Mouse (Mus musculus) ovary, adult 2 months (tissue): ENCODE results near the gene Ttll10. TPM values are rescaled to one million over a fixed set of nuclear protein-coding genes. Genes with fewer than 3 reads are reported as not detected.

ENCODE experiments used
- polyA plus RNA-seq: library from polyadenylated mRNA; depleted of rRNA; stranded (reverse); fragments of >200 nt; gene quantifications from 2 replicates; pipeline ENCODE4 v1.2.3, GENCODE M21; 2012; rRNA removed

Ttll10 gene
- polyA plus RNA-seq: 12.9 and 21.0 TPM in 2 replicates

DNA sequence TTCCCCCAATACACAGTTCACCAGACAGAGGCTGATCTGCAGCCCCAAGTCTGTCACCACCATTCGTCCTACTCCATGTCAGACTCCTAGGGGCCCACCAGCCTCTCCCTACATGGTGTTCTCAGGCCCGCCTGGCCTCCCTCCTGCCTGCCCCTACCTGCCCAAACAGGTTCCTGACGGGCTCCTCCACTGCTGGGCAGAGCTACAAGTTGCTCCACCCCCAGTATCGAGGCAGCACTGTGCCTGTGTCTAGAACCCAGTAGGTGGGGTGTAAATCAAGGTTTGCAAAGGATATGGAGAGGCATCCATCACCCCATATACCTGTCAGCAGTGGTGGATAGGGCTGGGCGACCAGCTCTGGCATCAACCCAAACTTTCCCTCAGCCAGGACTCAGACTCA is at the start of gene Ttll10:
TSS of gene Ttll10 (minus strand) at position 154 of the 400 bp plus-strand sequence.

GRCm38 (mm10) chr4:156026013-156026412 is 33.2 kb downstream of the Ttll10 start, which contains the start of gene Tnfrsf18:
TSS of gene Tnfrsf18 (plus strand) at chr4:156026164.

DNA sequence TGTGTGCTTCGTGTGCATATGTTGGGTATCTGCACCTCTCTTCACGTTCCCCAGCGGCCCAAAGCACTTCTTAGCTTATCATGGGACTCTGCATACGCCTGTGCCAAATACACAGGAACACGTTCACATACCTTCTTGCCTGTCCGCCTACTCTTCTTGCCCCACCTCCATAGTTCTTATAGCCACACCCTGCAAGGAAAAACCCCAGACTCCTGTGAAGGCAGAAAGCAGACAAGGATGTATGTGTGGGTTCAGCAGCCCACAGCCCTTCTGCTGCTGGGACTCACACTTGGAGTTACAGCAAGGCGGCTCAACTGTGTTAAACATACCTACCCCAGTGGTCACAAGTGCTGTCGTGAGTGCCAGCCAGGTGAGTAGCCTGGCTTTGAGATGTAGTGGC is 45.6 kb downstream of the Ttll10 start, which contains the start of gene Tnfrsf4:
TSS of gene Tnfrsf4 (plus strand) at position 207 of the 400 bp plus-strand sequence.

GRCm38 (mm10) chr4:155992241-155992905 is 66.8 kb downstream of the Ttll10 start, which contains the start of the genes B3galt6 and Sdf4:
TSS of gene B3galt6 (minus strand) at chr4:155992649.
TSS of gene Sdf4 (plus strand) at chr4:155992872.

Other genes starting within 250 kb of the Ttll10 start
- gene Ccnl2, start 246.9 kb downstream of the Ttll10 start, polyA plus RNA-seq: 79.1 and 80.1 TPM in 2 replicates
- gene Aurkaip1, start 228.1 kb downstream of the Ttll10 start, polyA plus RNA-seq: 206 and 229 TPM in 2 replicates
- gene Mxra8, start 219.7 kb downstream of the Ttll10 start, polyA plus RNA-seq: 550 and 561 TPM in 2 replicates
- gene Dvl1, start 212.0 kb downstream of the Ttll10 start, polyA plus RNA-seq: 237 and 243 TPM in 2 replicates
- 1.3 and 1.4 TPM in 2 replicates for gene Tas1r3, start 196.1 kb downstream of the Ttll10 start, polyA plus RNA-seq
- gene Cptp, start 190.0 kb downstream of the Ttll10 start, polyA plus RNA-seq: 43.1 and 47.1 TPM in 2 replicates
- 49.6 and 63.3 TPM in 2 replicates for gene Ints11, start 189.9 kb downstream of the Ttll10 start, polyA plus RNA-seq
- gene Pusl1, start 167.6 kb downstream of the Ttll10 start, polyA plus RNA-seq: 142 and 148 TPM in 2 replicates
- 47.6 and 51.6 TPM in 2 replicates for gene Acap3, start 167.6 kb downstream of the Ttll10 start, polyA plus RNA-seq
- 132 and 145 TPM in 2 replicates for gene Ube2j2, start 115.6 kb downstream of the Ttll10 start, polyA plus RNA-seq
- gene C1qtnf12, start 97.1 kb downstream of the Ttll10 start, polyA plus RNA-seq: 68.8 and 73.0 TPM in 2 replicates
- gene B3galt6, start 66.8 kb downstream of the Ttll10 start, polyA plus RNA-seq: 24.3 and 26.5 TPM in 2 replicates
- 48.7 and 65.1 TPM in 2 replicates for gene Sdf4, start 66.5 kb downstream of the Ttll10 start, polyA plus RNA-seq
- 3.9 and 6.8 TPM in 2 replicates for gene Tnfrsf4, start 45.6 kb downstream of the Ttll10 start, polyA plus RNA-seq
- gene Tnfrsf18, start 33.2 kb downstream of the Ttll10 start, polyA plus RNA-seq: 1.3 and 2.4 TPM in 2 replicates
- 41.1 and 43.5 TPM in 2 replicates for gene 9430015G10Rik, start 50.6 kb upstream of the Ttll10 start, polyA plus RNA-seq
- 2.4 and 3.2 TPM in 2 replicates for gene Rnf223, start 71.1 kb upstream of the Ttll10 start, polyA plus RNA-seq
- 102 and 106 TPM in 2 replicates for gene Agrn, start 138.1 kb upstream of the Ttll10 start, polyA plus RNA-seq
- gene Isg15, start 141.4 kb upstream of the Ttll10 start, polyA plus RNA-seq: 11.5 and 19.8 TPM in 2 replicates
- 2.3 and 3.2 TPM in 2 replicates for gene AW011738, start 143.9 kb upstream of the Ttll10 start, polyA plus RNA-seq
- gene Perm1, start 156.5 kb upstream of the Ttll10 start, polyA plus RNA-seq: 0.47 and 0.60 TPM in 2 replicates
- 102 and 109 TPM in 2 replicates for gene Plekhn1, start 175.4 kb upstream of the Ttll10 start, polyA plus RNA-seq
- 124 and 144 TPM in 2 replicates for gene Noc2l, start 176.6 kb upstream of the Ttll10 start, polyA plus RNA-seq
- 0.64 and 0.67 TPM in 2 replicates for gene Samd11, start 196.2 kb upstream of the Ttll10 start, polyA plus RNA-seq